Mouse (Mus musculus) hindbrain, postnatal 0 days (tissue): ENCODE measurements around the gene Hist1h1b. TPM values are rescaled to one million over a fixed set of nuclear protein-coding genes. Genes with fewer than 3 reads are reported as not detected.
"Not testable (repeated sequence)": the region's sequence is repeated elsewhere in the genome, so short reads cannot be mapped to it uniquely, and the experiment has no call there.

ENCODE experiments used
- ATAC-seq: fragments of 200-750 bp; cut with Nextera tagmentation; 2 replicates; pipeline ENCODE4 v1.8.0; 2017; ENCODE audit warnings: mild to moderate bottlenecking, moderate TSS enrichment, moderate library complexity
- DNase-seq: peaks from one replicate; pipeline ENCODE4 v3.0.0-alpha.2; 2015; ENCODE audit warnings: low spot score
- H3K27ac ChIP-seq: fragments of 300-500 bp; sonication (generic); 2 replicates; pipeline ENCODE4 v1.5.1; 2014; ENCODE audit warnings: mild to moderate bottlenecking
- H3K27me3 ChIP-seq: fragments of 300-500 bp; sonication (generic); 2 replicates; pipeline ENCODE4 v1.6.1; 2014; ENCODE audit warnings: low read length, mixed read lengths; ENCODE audit not compliant: insufficient read depth
- H3K36me3 ChIP-seq: fragments of 300-500 bp; sonication (generic); 2 replicates; pipeline ENCODE4 v1.6.1; 2014; ENCODE audit warnings: low read length, mixed read lengths; ENCODE audit not compliant: insufficient read depth
- H3K4me1 ChIP-seq: fragments of 300-500 bp; sonication (generic); 2 replicates; pipeline ENCODE4 v1.6.1; 2014; ENCODE audit warnings: antibody characterized with exemption, low read length, mixed read lengths; ENCODE audit not compliant: insufficient read depth
- H3K4me2 ChIP-seq: fragments of 300-500 bp; sonication (generic); 2 replicates; pipeline ENCODE4 v1.6.1; 2014; ENCODE audit warnings: low read depth, mild to moderate bottlenecking, low read length, moderate library complexity, mixed read lengths
- H3K4me3 ChIP-seq: fragments of 300-500 bp; sonication (generic); 2 replicates; pipeline ENCODE4 v1.5.1; 2014; ENCODE audit warnings: low read length
- H3K9ac ChIP-seq: fragments of 300-500 bp; sonication (generic); replicated peaks from 2 replicates; pipeline ENCODE4 v1.6.1; 2014; ENCODE audit warnings: mild to moderate bottlenecking, low read length, moderate library complexity, mixed read lengths
- H3K9me3 ChIP-seq: fragments of 300-500 bp; sonication (generic); 2 replicates; pipeline ENCODE4 v1.6.1; 2016; ENCODE audit warnings: low read length, mixed read lengths
- CTCF ChIP-seq: IDR thresholded peaks from 2 replicates; pipeline ENCODE4 v1.5.1; 2016; ENCODE audit warnings: antibody characterized with exemption, control low read depth, low read depth
- WGBS: fragments of 180-500 bp; shearing (Covaris S2); extraction: QIAGEN DNeasy Blood & Tissue Kit; methylation state at CpG from one replicate; pipeline ENCODE4 v1.1.7; 2014; 5-methylcytosine and 5-hydroxymethylcytosine counted together
- polyA plus RNA-seq: library from polyadenylated mRNA; unstranded; fragments of >200 nt; fragmentation: Nextera tagmentation; extraction: Ambion mirVana; gene quantifications from 2 replicates; pipeline ENCODE4 v1.2.1, GENCODE M21; 2015
- total RNA-seq: library from RNA; depleted of rRNA; stranded (reverse); fragments of >200 nt; gene quantifications from 2 replicates; pipeline ENCODE4 v1.2.3, GENCODE M21; 2014

The Hist1h1b gene
- total and polyA plus RNA-seq, 2 experiments from 2014 or later = 10.0 to 411 TPM

DNA sequence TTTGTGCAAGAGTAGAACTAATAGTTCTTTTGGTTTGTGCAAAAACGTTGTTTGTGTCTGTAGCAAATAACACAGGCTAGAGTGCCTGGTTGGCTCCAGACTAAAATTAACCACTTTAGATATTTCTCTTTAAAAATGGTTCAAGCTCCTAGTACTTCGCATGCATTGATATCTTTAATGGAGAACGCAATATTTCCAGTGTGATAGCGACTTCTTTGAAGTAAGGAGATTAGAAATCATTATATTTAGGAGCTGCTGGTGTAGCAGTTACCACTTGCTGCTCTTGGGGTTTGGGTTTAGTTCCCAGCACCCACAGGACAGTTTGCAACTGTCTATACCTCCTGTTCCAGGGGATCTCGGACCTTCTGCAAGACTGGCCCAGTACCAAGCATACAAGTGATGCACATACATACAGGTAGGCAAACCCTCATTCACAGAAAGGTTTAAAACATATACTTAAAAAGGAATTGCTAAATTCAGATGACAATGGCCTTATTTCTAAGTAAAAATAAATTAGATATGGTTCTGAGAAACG, 663 bp upstream of the Hist1h1b start:
- ATAC-seq (no peak), DNase-seq (no peak)
- WGBS = 46% methylated on average over 6 of the region's 6 CpGs
- no peak overlapping the region; the same call in 1 of the 2 replicates for H3K4me3 ChIP-seq
- no peaks in the 10 kb centered on the region for H3K9me3 ChIP-seq
- peak overlapping the region; percentile 97 for H3K4me2 ChIP-seq
- no peak for TF ChIP-seq CTCF
- H3K27me3 ChIP-seq = no peaks in the 10 kb centered on the region
- H3K9ac ChIP-seq = no peak overlapping the region
- H3K36me3 ChIP-seq = no peaks in the 10 kb centered on the region
- H3K27ac ChIP-seq = peak overlapping the region; percentile 78; the same call in 1 of the 2 replicates
- H3K4me1 ChIP-seq = peaks cover 9% of the 10 kb centered on the region; the same call in 1 of the 2 replicates

DNA sequence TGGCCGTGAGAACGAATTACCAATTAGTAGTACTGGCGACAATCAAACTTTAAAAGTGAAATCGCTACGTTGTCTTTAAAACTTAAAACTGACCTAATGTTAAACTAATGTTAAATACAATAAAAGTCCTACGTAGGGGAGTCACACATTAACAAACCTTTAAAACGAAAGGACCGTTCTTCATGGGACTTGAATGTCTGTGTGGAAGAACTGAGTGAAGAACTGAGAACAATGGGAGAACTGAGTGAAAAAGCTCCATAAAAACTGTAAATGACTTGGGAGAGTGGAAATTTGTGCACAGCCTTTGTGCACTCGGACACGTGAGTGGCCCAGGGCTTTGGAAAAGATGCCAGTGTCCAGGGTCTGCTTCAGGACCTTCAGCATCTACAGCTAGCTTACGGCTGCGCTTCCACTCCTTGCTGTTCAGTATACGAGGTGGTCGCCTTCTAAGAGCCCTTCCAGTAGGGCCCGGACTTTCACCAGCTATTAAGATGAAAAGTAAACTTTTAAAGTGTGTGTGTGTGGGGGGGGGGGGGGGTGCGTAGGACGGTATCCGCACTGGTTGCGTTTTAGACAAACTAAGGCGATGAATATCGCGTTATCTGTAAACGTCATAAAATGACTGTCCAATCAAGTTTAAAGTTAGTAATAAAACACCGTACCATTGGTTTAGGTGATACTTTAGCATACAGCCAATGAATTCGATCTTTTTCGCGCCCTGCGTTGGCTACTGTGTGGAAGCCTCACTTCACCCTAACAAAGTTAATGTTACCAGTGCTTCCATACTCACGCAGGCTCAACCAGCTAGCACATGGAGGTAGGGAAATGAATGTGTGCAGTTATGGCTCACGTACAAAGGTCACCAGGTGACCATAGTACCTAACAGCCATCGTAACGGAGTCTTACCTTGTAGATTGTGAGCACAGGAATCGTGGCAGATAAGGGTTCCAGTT, 1.3 kb downstream of the Hist1h1b start:
- H3K9me3 ChIP-seq = no peaks in the 10 kb centered on the region
- H3K4me2 ChIP-seq = peak overlapping the region; percentile 97
- peak; percentile 95 for ATAC-seq
- DNase-seq = peak; percentile 95
- no peak for TF ChIP-seq CTCF
- peak overlapping the region; percentile 44 for H3K4me3 ChIP-seq
- peaks cover 9% of the 10 kb centered on the region; the same call in 1 of the 2 replicates for H3K4me1 ChIP-seq
- 5% methylated on average over 33 of the region's 33 CpGs for WGBS
- peak overlapping the region; percentile 78 for H3K27ac ChIP-seq
- no peaks in the 10 kb centered on the region for H3K36me3 ChIP-seq
- peak overlapping the region; percentile 61 for H3K9ac ChIP-seq
- H3K27me3 ChIP-seq = no peaks in the 10 kb centered on the region

DNA sequence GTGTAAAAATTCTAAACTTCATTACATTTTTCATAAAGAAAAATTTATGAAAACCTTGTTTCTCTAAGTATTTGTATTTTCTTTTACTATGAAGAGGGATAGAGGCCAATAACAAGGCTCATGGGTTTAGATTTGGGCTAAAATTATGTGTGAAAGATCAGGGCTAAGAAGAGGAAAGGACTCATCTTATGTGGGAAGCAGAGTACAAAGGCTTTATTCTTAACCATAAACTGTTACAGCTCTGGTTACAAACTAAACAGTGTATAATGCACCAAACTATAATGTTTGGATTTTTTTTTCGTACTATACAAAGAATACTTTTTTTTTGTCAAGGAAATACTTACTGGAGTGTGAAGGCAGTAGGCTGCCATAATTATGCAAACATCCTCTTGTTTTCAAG, 24.7 kb downstream of the Hist1h1b start:
- ATAC-seq = no peak

DNA sequence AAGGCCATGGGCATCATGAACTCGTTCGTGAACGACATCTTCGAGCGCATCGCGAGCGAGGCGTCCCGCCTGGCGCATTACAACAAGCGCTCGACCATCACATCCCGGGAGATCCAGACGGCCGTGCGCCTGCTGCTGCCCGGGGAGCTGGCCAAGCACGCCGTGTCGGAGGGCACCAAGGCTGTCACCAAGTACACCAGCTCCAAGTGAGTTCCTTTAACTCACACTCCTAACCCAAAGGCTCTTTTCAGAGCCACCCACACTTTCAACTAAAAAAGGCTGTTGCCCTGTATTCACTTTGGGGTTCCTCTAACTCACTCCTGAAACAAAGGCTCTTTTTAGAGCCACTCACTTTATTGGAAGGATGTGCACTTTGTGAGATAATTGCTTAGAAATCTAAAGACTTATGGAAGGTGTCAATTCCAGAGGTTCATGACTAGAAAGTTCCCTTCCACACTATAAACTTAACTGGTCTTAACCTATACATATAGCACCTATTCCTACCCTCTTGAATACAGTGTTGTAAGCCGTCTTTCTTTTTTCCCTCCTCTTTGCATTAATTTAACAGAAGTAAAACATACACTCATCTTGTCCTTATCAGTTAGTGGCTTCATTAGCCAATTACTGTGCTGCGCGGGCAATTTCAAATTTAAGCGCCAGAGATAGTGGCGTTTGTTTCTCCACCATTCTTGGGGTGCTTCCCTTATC, 26.0 kb downstream of the Hist1h1b start:
- H3K9me3 ChIP-seq, H3K4me1 ChIP-seq, ATAC-seq, H3K36me3 ChIP-seq, H3K27me3 ChIP-seq: not testable (repeated sequence)
- peak overlapping the region; percentile 38; the same call in 1 of the 2 replicates for H3K9ac ChIP-seq
- peak overlapping the region; percentile 44 for H3K4me3 ChIP-seq
- peak overlapping the region; percentile 64 for H3K4me2 ChIP-seq
- under 1% methylated on average over 18 of the region's 26 CpGs for WGBS
- H3K27ac ChIP-seq = peak overlapping the region; percentile 90; the same call in 1 of the 2 replicates
- DNase-seq = peak; percentile 64

More for the DNA sequence above, 24.7 kb downstream of the Hist1h1b start:
- H3K9me3 ChIP-seq = no peaks in the 10 kb centered on the region
- no peak for DNase-seq
- no peaks in the 10 kb centered on the region for H3K36me3 ChIP-seq
- H3K27me3 ChIP-seq = no peaks in the 10 kb centered on the region
- 0 out of 2 replicates have a peak overlapping the region, but pooled peaks have one; percentile 18 for H3K4me2 ChIP-seq
- WGBS = 70% methylated on average over 1 of the region's 1 CpGs
- peaks cover 9% of the 10 kb centered on the region; the same call in 1 of the 2 replicates for H3K4me1 ChIP-seq
- H3K4me3 ChIP-seq = no peak overlapping the region
- no peak overlapping the region for H3K27ac ChIP-seq
- TF ChIP-seq CTCF = no peak
- H3K9ac ChIP-seq = no peak overlapping the region

DNA sequence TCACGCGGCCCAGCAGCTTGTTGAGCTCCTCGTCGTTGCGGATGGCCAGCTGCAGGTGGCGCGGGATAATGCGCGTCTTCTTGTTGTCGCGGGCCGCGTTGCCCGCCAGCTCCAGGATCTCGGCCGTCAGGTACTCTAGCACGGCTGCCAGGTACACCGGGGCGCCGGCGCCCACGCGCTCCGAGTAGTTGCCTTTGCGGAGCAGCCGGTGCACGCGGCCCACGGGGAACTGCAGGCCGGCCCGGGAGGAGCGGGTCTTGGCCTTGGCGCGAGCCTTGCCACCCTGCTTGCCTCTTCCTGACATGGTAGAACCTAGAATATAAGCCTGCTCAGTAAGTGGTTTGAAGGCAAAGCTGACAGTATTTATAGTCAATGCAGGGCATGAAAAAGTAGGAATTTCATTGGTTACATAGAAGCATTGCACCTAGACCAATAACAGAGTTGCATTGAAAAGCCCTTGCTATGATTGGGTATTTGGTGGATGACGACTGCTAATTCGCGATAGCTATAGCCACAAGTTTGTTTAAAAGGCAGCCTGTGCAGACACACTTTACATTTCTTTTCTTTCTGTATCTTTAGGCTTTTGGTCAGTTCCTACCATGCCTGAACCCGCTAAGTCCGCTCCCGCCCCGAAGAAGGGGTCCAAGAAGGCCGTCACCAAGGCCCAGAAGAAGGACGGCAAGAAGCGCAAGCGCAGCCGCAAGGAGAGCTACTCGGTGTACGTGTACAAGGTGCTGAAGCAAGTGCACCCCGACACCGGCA, 26.7 kb downstream of the Hist1h1b start, which contains the start of the genes Hist1h2ak and Hist1h2bn:
TSS of gene Hist1h2ak (minus strand) at position 304 of the 762 bp plus-strand sequence.
TSS of gene Hist1h2bn (plus strand) at position 600 of the 762 bp plus-strand sequence.
- peak within 1 kb of the TSS; percentile 90 for H3K27ac ChIP-seq
- H3K9ac ChIP-seq = peak within 1 kb of the TSS; percentile 46; the same call in 1 of the 2 replicates
- not testable (repeated sequence) for H3K36me3 ChIP-seq, H3K4me1 ChIP-seq, H3K27me3 ChIP-seq, H3K9me3 ChIP-seq
- TF ChIP-seq CTCF = peak; percentile 44
- WGBS = under 1% methylated on average over 44 of the region's 50 CpGs
- DNase-seq (peak; percentile 94), ATAC-seq (peak; percentile 96)
- H3K4me3 ChIP-seq = peak within 1 kb of the TSS; percentile 44
- H3K4me2 ChIP-seq = peak within 1 kb of the TSS; percentile 64

DNA sequence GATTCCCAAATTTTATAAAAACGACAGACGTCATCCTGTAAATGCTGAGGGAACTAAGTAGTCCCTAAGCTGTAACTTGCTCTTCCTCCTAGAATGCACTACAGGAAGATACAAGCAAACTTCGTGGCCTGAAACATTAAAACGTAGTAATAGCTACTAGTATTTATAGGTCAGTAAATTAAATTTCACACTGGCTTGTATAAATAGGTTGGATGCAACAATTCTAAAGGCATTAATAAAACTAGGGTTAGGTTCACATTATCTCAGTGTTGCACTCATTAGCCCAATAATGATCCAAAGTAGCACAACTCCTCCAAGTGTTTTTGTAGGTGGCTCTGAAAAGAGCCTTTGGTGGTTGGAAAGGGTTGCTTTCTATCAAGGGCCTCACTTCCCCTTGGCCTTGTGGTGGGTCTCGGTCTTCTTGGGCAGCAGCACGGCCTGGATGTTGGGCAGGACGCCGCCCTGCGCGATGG, 27.3 kb downstream of the Hist1h1b start:
- WGBS = 4% methylated on average over 10 of the region's 10 CpGs
- H3K9me3 ChIP-seq = no peaks in the 10 kb centered on the region
- peak overlapping the region; percentile 46; the same call in 1 of the 2 replicates for H3K9ac ChIP-seq
- DNase-seq (no peak), ATAC-seq (no peak)
- no peaks in the 10 kb centered on the region for H3K27me3 ChIP-seq
- peak overlapping the region; percentile 64 for H3K4me2 ChIP-seq
- peaks cover 9% of the 10 kb centered on the region; the same call in 1 of the 2 replicates for H3K4me1 ChIP-seq
- no peak for TF ChIP-seq CTCF
- peak overlapping the region; percentile 90 for H3K27ac ChIP-seq
- no peaks in the 10 kb centered on the region for H3K36me3 ChIP-seq
- H3K4me3 ChIP-seq = peak overlapping the region; percentile 44
